Mouse (Mus musculus) midbrain, embryonic 15.5 days (tissue): ENCODE data around the gene Tti1. TPM values are rescaled to one million over a fixed set of nuclear protein-coding genes. Genes with fewer than 3 reads are reported as not detected.
A peak's percentile ranks its signal among the peaks of the same experiment; 100 is the strongest.

Experiments
- ATAC-seq: fragments of 200-750 bp; cut with Nextera tagmentation; replicated peaks from 2 replicates; pipeline ENCODE4 v1.8.0; 2017; ENCODE audit warnings: moderate TSS enrichment
- H3K27ac ChIP-seq: fragments of 300-500 bp; sonication (generic); 2 replicates; pipeline ENCODE4 v1.5.1; 2015; ENCODE audit warnings: mild to moderate bottlenecking, inconsistent platforms
- H3K27me3 ChIP-seq: fragments of 300-500 bp; sonication (generic); replicated peaks from 2 replicates; pipeline ENCODE4 v1.6.1; 2015; ENCODE audit warnings: inconsistent platforms
- H3K36me3 ChIP-seq: fragments of 300-500 bp; sonication (generic); replicated peaks from 2 replicates; pipeline ENCODE4 v1.6.1; 2015; ENCODE audit warnings: inconsistent platforms
- H3K4me1 ChIP-seq: fragments of 300-500 bp; sonication (generic); 2 replicates; pipeline ENCODE4 v1.6.1; 2015; ENCODE audit warnings: inconsistent platforms
- H3K4me2 ChIP-seq: fragments of 300-500 bp; sonication (generic); 2 replicates; pipeline ENCODE4 v1.6.1; 2015; ENCODE audit warnings: inconsistent platforms, mild to moderate bottlenecking, moderate library complexity
- H3K4me3 ChIP-seq: fragments of 300-500 bp; sonication (generic); 2 replicates; pipeline ENCODE4 v1.5.1; 2015; ENCODE audit warnings: mild to moderate bottlenecking, inconsistent platforms
- H3K9ac ChIP-seq: fragments of 300-500 bp; sonication (generic); 2 replicates; pipeline ENCODE4 v1.6.1; 2015; ENCODE audit warnings: mild to moderate bottlenecking, inconsistent platforms
- H3K9me3 ChIP-seq: fragments of 300-500 bp; sonication (generic); 2 replicates; pipeline ENCODE4 v1.6.1; 2016; ENCODE audit warnings: inconsistent platforms
- WGBS: fragments of 180-500 bp; shearing (Covaris S2); methylation state at CpG from one replicate; pipeline ENCODE4 v1.1.7; 2015; ENCODE audit warnings: mixed read lengths; 5-methylcytosine and 5-hydroxymethylcytosine counted together
- polyA plus RNA-seq: library from polyadenylated mRNA; unstranded; fragments of >200 nt; fragmentation: Nextera tagmentation; extraction: Ambion mirVana; gene quantifications from 2 replicates; pipeline ENCODE4 v1.2.1, GENCODE M21; 2015

The Tti1 gene
- polyA plus RNA-seq: 17.4 and 19.5 TPM in 2 replicates

GRCm38 (mm10) chr2:158028354-158028863, at the start of gene Tti1, which contains the start of gene Rprd1b:
Gene Tti1, minus strand, starts transcription at chr2:158028433.
Gene Rprd1b, plus strand, starts transcription at chr2:158028497.
- no peaks in the 10 kb centered on the region for H3K9me3 ChIP-seq
- peak; percentile 96 for ATAC-seq
- H3K27ac ChIP-seq: peak within 1 kb of the TSS; percentile 83
- under 1% methylated on average over 52 of the region's 52 CpGs for WGBS
- H3K4me3 ChIP-seq: peak within 1 kb of the TSS; percentile 97
- peak within 1 kb of the TSS; percentile 89 for H3K9ac ChIP-seq
- peak within 1 kb of the TSS; percentile 82 for H3K4me2 ChIP-seq
- H3K27me3 ChIP-seq: no peaks in the 10 kb centered on the region
- no peaks in the 10 kb centered on the region for H3K36me3 ChIP-seq
- peaks cover 37% of the 10 kb centered on the region for H3K4me1 ChIP-seq

GRCm38 (mm10) chr2:158077981-158078380, 49.7 kb upstream of the Tti1 start:
- H3K4me3 ChIP-seq: no peak overlapping the region
- no peak overlapping the region for H3K9ac ChIP-seq
- ATAC-seq: no peak
- peaks cover 14% of the 10 kb centered on the region; the same call in 1 of the 2 replicates for H3K36me3 ChIP-seq
- H3K4me2 ChIP-seq: no peak overlapping the region
- no peaks in the 10 kb centered on the region for H3K9me3 ChIP-seq
- WGBS: 64% methylated on average over 2 of the region's 2 CpGs
- H3K27ac ChIP-seq: no peak overlapping the region
- H3K4me1 ChIP-seq: no peaks in the 10 kb centered on the region
- H3K27me3 ChIP-seq: no peaks in the 10 kb centered on the region

GRCm38 (mm10) chr2:158076690-158077089, 48.5 kb upstream of the Tti1 start:
- Histone ChIP-seq H3K4me2 (no peak overlapping the region), H3K9me3 (no peaks in the 10 kb centered on the region), H3K4me3 (no peak overlapping the region), H3K27ac (no peak overlapping the region), H3K4me1 (no peaks in the 10 kb centered on the region), H3K9ac (no peak overlapping the region), H3K36me3 (peaks cover 14% of the 10 kb centered on the region; the same call in 1 of the 2 replicates), H3K27me3 (no peaks in the 10 kb centered on the region)
- no peak for ATAC-seq
- 81% methylated on average over 6 of the region's 6 CpGs for WGBS

- Histone ChIP-seq H3K27me3 (no peaks in the 10 kb centered on the region), H3K9ac (no peak overlapping the region), H3K4me1 (no peaks in the 10 kb centered on the region), H3K9me3 (no peaks in the 10 kb centered on the region), H3K27ac (no peak overlapping the region), H3K4me3 (no peak overlapping the region), H3K36me3 (peaks cover 14% of the 10 kb centered on the region; the same call in 1 of the 2 replicates), H3K4me2 (no peak overlapping the region)
- no peak for ATAC-seq
- WGBS: 84% methylated on average over 5 of the region's 5 CpGs
Observed at GRCm38 (mm10) chr2:158074835-158075234, 46.6 kb upstream of the Tti1 start.

- no peaks in the 10 kb centered on the region for H3K4me1 ChIP-seq
- H3K4me3 ChIP-seq: no peak overlapping the region
- no peak overlapping the region for H3K9ac ChIP-seq
- ATAC-seq: no peak
- no peaks in the 10 kb centered on the region for H3K9me3 ChIP-seq
- H3K27ac ChIP-seq: no peak overlapping the region
- H3K36me3 ChIP-seq: peaks cover 6% of the 10 kb centered on the region; the same call in 1 of the 2 replicates
- no peak overlapping the region for H3K4me2 ChIP-seq
- 86% methylated on average over 5 of the region's 5 CpGs for WGBS
- H3K27me3 ChIP-seq: no peaks in the 10 kb centered on the region
Observed at GRCm38 (mm10) chr2:158071633-158071995, 43.4 kb upstream of the Tti1 start.

GRCm38 (mm10) chr2:158070885-158071632, 42.8 kb upstream of the Tti1 start:
- WGBS: 91% methylated on average over 3 of the region's 3 CpGs
- no peak overlapping the region for H3K9ac ChIP-seq
- no peaks in the 10 kb centered on the region for H3K27me3 ChIP-seq
- ATAC-seq: no peak
- H3K9me3 ChIP-seq: no peaks in the 10 kb centered on the region
- H3K4me3 ChIP-seq: no peak overlapping the region
- no peak overlapping the region for H3K4me2 ChIP-seq
- H3K36me3 ChIP-seq: peaks cover 6% of the 10 kb centered on the region; the same call in 1 of the 2 replicates
- H3K27ac ChIP-seq: no peak overlapping the region
- no peaks in the 10 kb centered on the region for H3K4me1 ChIP-seq

GRCm38 (mm10) chr2:158068444-158068971, 40.3 kb upstream of the Tti1 start:
- no peak for ATAC-seq
- 0 out of 2 replicates have a peak, but pooled peaks cover 5% of the 10 kb centered on the region for H3K36me3 ChIP-seq

GRCm38 (mm10) chr2:158067260-158067824, 39.1 kb upstream of the Tti1 start:
- no peaks in the 10 kb centered on the region for H3K27me3 ChIP-seq
- H3K4me3 ChIP-seq: no peak overlapping the region
- WGBS: 95% methylated on average over 5 of the region's 5 CpGs
- H3K4me2 ChIP-seq: no peak overlapping the region
- H3K9me3 ChIP-seq: no peaks in the 10 kb centered on the region
- H3K9ac ChIP-seq: no peak overlapping the region
- no peak for ATAC-seq
- H3K36me3 ChIP-seq: 0 out of 2 replicates have a peak, but pooled peaks cover 5% of the 10 kb centered on the region
- H3K27ac ChIP-seq: no peak overlapping the region
- H3K4me1 ChIP-seq: no peaks in the 10 kb centered on the region

More at GRCm38 (mm10) chr2:158068444-158068971, 40.3 kb upstream of the Tti1 start:
- Histone ChIP-seq H3K4me1 (no peaks in the 10 kb centered on the region), H3K4me3 (no peak overlapping the region), H3K9me3 (no peaks in the 10 kb centered on the region), H3K27ac (no peak overlapping the region), H3K4me2 (no peak overlapping the region), H3K27me3 (no peaks in the 10 kb centered on the region), H3K9ac (no peak overlapping the region)

GRCm38 (mm10) chr2:158066456-158066855, 38.2 kb upstream of the Tti1 start:
- Histone ChIP-seq H3K4me1 (no peaks in the 10 kb centered on the region), H3K36me3 (0 out of 2 replicates have a peak, but pooled peaks cover 5% of the 10 kb centered on the region), H3K4me2 (no peak overlapping the region), H3K9ac (no peak overlapping the region), H3K27me3 (no peaks in the 10 kb centered on the region), H3K9me3 (no peaks in the 10 kb centered on the region), H3K27ac (no peak overlapping the region), H3K4me3 (no peak overlapping the region)
- ATAC-seq: no peak

GRCm38 (mm10) chr2:158065064-158065463, 36.8 kb upstream of the Tti1 start:
- Histone ChIP-seq H3K9ac (no peak overlapping the region), H3K9me3 (no peaks in the 10 kb centered on the region), H3K36me3 (0 out of 2 replicates have a peak, but pooled peaks cover 5% of the 10 kb centered on the region), H3K27me3 (no peaks in the 10 kb centered on the region), H3K4me3 (no peak overlapping the region), H3K4me2 (no peak overlapping the region), H3K27ac (no peak overlapping the region), H3K4me1 (no peaks in the 10 kb centered on the region)
- no peak for ATAC-seq
- WGBS: 86% methylated on average over 5 of the region's 5 CpGs

GRCm38 (mm10) chr2:158064571-158065048, 36.4 kb upstream of the Tti1 start:
- Histone ChIP-seq H3K4me2 (no peak overlapping the region), H3K27me3 (no peaks in the 10 kb centered on the region), H3K4me1 (no peaks in the 10 kb centered on the region), H3K9ac (no peak overlapping the region), H3K27ac (no peak overlapping the region), H3K36me3 (0 out of 2 replicates have a peak, but pooled peaks cover 5% of the 10 kb centered on the region), H3K9me3 (no peaks in the 10 kb centered on the region), H3K4me3 (no peak overlapping the region)
- 66% methylated on average over 3 of the region's 3 CpGs for WGBS
- ATAC-seq: no peak

- no peak overlapping the region for H3K4me2 ChIP-seq
- WGBS: 95% methylated on average over 3 of the region's 3 CpGs
- 0 out of 2 replicates have a peak, but pooled peaks cover 5% of the 10 kb centered on the region for H3K36me3 ChIP-seq
- no peak for ATAC-seq
- H3K27me3 ChIP-seq: no peaks in the 10 kb centered on the region
- no peak overlapping the region for H3K27ac ChIP-seq
- no peaks in the 10 kb centered on the region for H3K4me1 ChIP-seq
- H3K4me3 ChIP-seq: no peak overlapping the region
- H3K9ac ChIP-seq: no peak overlapping the region
- no peaks in the 10 kb centered on the region for H3K9me3 ChIP-seq
Observed at GRCm38 (mm10) chr2:158063036-158063435, 34.8 kb upstream of the Tti1 start.
